Mouse (Mus musculus): ENCODE measurements around the gene Mx1.

The Mx1 gene

GRCm38 (mm10) chr16:97462481-97463181 is at the start of gene Mx1:
TSS of gene Mx1 (minus strand) at chr16:97462907.
- DNase-seq, result no peak

GRCm38 (mm10) chr16:97512347-97512751 is 49.6 kb upstream of the Mx1 start:
- DNase-seq, result no peak

- DNase-seq, result no peak
Observed at GRCm38 (mm10) chr16:97511495-97511894, 48.8 kb upstream of the Mx1 start.

GRCm38 (mm10) chr16:97510849-97511248 is 48.1 kb upstream of the Mx1 start:
- no peak for DNase-seq

GRCm38 (mm10) chr16:97507783-97508182 is 45.1 kb upstream of the Mx1 start:
- DNase-seq, result no peak

- DNase-seq, result no peak
Observed at GRCm38 (mm10) chr16:97504793-97505192, 42.1 kb upstream of the Mx1 start.

- DNase-seq, result no peak
Observed at GRCm38 (mm10) chr16:97503849-97504248, 41.1 kb upstream of the Mx1 start.

GRCm38 (mm10) chr16:97500901-97501300 is 38.2 kb upstream of the Mx1 start:
- DNase-seq, result no peak

GRCm38 (mm10) chr16:97499450-97499849 is 36.7 kb upstream of the Mx1 start:
- DNase-seq, result no peak

- no peak for DNase-seq
Observed at GRCm38 (mm10) chr16:97498139-97498538, 35.4 kb upstream of the Mx1 start.

GRCm38 (mm10) chr16:97497682-97498081 is 35.0 kb upstream of the Mx1 start:
- DNase-seq, result no peak

GRCm38 (mm10) chr16:97496026-97496425 is 33.3 kb upstream of the Mx1 start:
- DNase-seq, result no peak

GRCm38 (mm10) chr16:97492369-97492768 is 29.7 kb upstream of the Mx1 start:
- no peak for DNase-seq

GRCm38 (mm10) chr16:97478655-97479054 is 15.9 kb upstream of the Mx1 start:
- no peak for DNase-seq

- no peak for DNase-seq
Observed at GRCm38 (mm10) chr16:97476524-97476923, 13.8 kb upstream of the Mx1 start.

GRCm38 (mm10) chr16:97475581-97475980 is 12.9 kb upstream of the Mx1 start:
- no peak for DNase-seq

- no peak for DNase-seq
Observed at GRCm38 (mm10) chr16:97474671-97475070, 12.0 kb upstream of the Mx1 start.

GRCm38 (mm10) chr16:97467993-97468791 is 5.5 kb upstream of the Mx1 start:
- DNase-seq, result no peak

GRCm38 (mm10) chr16:97467472-97467871 is 4.8 kb upstream of the Mx1 start:
- DNase-seq, result no peak

- DNase-seq, result no peak
Observed at GRCm38 (mm10) chr16:97466182-97466957, 3.7 kb upstream of the Mx1 start.

GRCm38 (mm10) chr16:97461271-97461670 is 1.4 kb downstream of the Mx1 start:
- no peak for DNase-seq

GRCm38 (mm10) chr16:97459831-97460230 is 2.9 kb downstream of the Mx1 start:
- no peak for DNase-seq

GRCm38 (mm10) chr16:97447386-97447785 is 15.3 kb downstream of the Mx1 start:
- no peak for DNase-seq
